Mouse (Mus musculus): ENCODE data around the gene Lrpprc. TPM values are rescaled to one million over a fixed set of nuclear protein-coding genes. Genes with fewer than 3 reads are reported as not detected.

The Lrpprc gene
- polyA plus RNA-seq, 1 experiment from 2014 or later: 42.1 TPM

DNA sequence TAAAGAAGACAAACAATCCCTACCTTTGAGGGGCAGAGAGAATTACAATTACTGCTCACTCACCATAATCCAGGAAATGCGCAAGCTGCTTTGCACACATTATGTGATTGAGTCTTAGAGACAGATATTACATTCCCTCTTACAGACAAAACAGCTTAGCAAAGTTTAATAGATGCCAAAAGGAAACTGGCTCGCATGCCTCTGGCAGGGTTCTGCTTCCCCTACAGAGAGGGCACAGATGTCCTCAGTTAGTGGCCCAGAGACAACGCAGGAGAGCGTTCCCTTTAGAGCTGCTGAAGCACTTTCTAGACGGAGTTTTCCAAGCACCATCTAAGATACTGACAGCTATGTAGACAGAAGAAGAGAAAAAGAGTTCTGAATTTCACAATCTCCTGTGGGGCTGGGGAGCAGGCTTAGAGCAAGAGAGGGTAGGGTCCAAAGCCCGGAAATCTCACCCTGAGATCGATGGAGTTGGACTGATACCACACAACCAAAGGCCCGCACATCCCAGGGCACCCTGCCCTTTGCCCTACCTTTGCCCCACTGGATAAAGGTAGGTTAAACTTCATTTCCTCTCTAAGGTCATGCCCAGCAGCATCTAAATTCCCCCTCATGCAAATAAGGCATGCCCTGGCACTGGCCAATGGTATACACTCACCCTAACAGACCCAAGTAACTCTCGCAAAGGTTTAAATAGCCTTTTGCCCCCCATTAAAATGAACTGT lies 52.4 kb downstream of the Lrpprc start:
- 81% methylated on average over 9 of the region's 9 CpGs for WGBS (ENCODE audit: insufficient replicate concordance)
- DNase-seq: no peak

DNA sequence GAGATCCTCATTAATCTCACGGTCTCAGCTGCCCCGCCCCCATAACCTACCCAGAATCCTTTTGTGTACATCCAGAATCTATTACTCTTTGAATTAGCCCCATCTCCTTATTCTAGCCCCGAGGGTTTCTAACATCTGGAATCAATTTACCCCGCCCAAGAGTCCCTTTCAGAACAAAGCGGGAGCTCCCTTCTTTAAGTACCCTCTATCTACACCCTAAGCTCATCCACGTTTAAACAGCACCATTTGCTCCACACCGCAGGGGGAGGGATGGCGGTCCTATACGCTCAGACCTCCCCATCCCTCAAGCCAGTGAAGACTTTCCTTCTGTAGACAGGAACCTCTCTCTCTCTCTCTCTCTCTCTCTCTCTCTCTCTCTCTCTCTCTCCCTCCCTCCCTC lies 53.9 kb downstream of the Lrpprc start:
- H3K4me2 ChIP-seq: no peak overlapping the region
- WGBS (ENCODE audit: insufficient replicate concordance): 74% methylated on average over 9 of the region's 9 CpGs
- H3K36me3 ChIP-seq: peaks cover 44% of the 10 kb centered on the region
- no peak overlapping the region for H3K4me3 ChIP-seq (replicated peaks)
- DNase-seq (no peak), ATAC-seq (ENCODE audit: low read depth) (no peak)
- H3K27ac ChIP-seq: no peak overlapping the region
- H3K9me3 ChIP-seq (replicated peaks): no peaks in the 10 kb centered on the region
- H3K27me3 ChIP-seq: no peaks in the 10 kb centered on the region
- H3K4me1 ChIP-seq (replicated peaks): peaks cover 16% of the 10 kb centered on the region
- no peak overlapping the region for H3K9ac ChIP-seq

More for the DNA sequence above, 52.4 kb downstream of the Lrpprc start:
- Histone ChIP-seq H3K4me1 (replicated peaks) (peaks cover 14% of the 10 kb centered on the region), H3K4me3 (replicated peaks) (no peak overlapping the region), H3K27ac (peak overlapping the region; percentile 47), H3K4me2 (no peak overlapping the region), H3K9me3 (replicated peaks) (no peaks in the 10 kb centered on the region), H3K36me3 (peaks cover 43% of the 10 kb centered on the region), H3K9ac (no peak overlapping the region), H3K27me3 (no peaks in the 10 kb centered on the region)
- peak; percentile 77 for ATAC-seq (ENCODE audit: low read depth)

DNA sequence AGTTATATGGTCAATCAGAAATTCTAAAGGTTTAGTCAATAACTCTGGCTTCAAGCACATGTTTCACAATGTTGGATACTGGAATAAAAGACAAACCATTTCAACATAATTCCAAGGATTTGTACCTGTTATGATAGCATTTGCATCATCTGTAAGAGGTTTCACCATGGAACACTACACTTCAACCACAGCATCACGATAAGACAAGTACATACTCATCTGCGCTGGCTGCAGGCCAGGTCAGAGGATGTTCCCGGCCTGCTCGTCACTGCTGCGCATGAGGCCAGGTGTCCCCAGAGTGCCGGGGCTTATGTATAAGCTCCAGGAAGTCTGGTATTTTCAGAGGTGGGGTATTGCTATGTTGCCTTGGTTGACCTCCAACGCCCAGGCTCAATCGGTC lies 58.0 kb downstream of the Lrpprc start:
- no peak for ATAC-seq (ENCODE audit: low read depth)
- no peak overlapping the region for H3K27ac ChIP-seq
- no peak overlapping the region for H3K4me2 ChIP-seq
- H3K9ac ChIP-seq: no peak overlapping the region
- no peak for DNase-seq
- H3K27me3 ChIP-seq: no peaks in the 10 kb centered on the region
- no peak overlapping the region for H3K4me3 ChIP-seq (replicated peaks)
- H3K9me3 ChIP-seq (replicated peaks): no peaks in the 10 kb centered on the region
- H3K36me3 ChIP-seq: peaks cover 40% of the 10 kb centered on the region
- peaks cover 46% of the 10 kb centered on the region for H3K4me1 ChIP-seq (replicated peaks)
- WGBS (ENCODE audit: insufficient replicate concordance): 86% methylated on average over 8 of the region's 8 CpGs

DNA sequence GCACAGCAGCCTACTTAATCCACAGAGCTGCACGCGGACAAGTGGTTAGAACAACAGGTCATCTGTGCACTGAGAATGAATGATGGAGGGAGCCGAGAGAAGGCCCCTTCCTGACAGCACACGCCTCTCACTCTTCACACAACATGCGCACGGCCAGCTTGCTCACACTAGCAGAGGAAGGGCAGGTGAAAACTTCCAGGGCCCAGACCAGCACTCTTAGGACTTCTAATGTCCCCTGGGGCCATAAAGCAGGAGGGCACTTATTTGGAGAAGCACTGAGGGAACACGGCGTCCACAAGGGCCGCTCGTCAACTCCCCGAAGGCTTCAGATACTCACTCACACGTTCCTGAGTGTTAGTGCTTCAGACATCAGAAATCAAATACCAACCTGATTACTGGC lies 59.2 kb downstream of the Lrpprc start:
- Histone ChIP-seq H3K9ac (no peak overlapping the region), H3K9me3 (replicated peaks) (no peaks in the 10 kb centered on the region), H3K4me1 (replicated peaks) (peaks cover 49% of the 10 kb centered on the region), H3K4me3 (replicated peaks) (no peak overlapping the region), H3K4me2 (no peak overlapping the region), H3K27me3 (no peaks in the 10 kb centered on the region), H3K36me3 (peaks cover 48% of the 10 kb centered on the region), H3K27ac (peak overlapping the region; percentile 55)
- WGBS (ENCODE audit: insufficient replicate concordance): 91% methylated on average over 12 of the region's 12 CpGs
- DNase-seq (no peak), ATAC-seq (ENCODE audit: low read depth) (no peak)

DNA sequence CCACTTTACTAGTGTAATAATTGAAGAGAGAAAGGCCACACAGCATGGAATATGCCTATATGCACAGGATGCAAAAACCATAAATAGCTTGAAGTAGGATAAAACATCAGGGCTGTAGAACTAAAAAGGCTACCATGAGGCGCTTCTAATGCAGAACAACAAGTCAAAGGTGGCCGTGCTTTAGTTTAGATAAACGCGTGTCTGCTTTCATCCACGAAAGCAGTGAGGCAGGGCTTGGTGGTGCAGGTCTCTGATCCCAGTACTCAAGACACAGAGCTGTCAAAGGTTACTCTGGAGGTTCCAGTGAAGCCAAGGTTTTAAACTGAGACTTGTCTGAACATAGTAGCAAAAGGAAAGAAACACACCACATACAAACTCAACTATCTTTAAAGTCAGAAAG lies 61.4 kb downstream of the Lrpprc start:
- ATAC-seq (ENCODE audit: low read depth) (peak; percentile 58), DNase-seq (peak; percentile 47)
- Histone ChIP-seq H3K27ac (peak overlapping the region; percentile 92), H3K27me3 (no peaks in the 10 kb centered on the region), H3K9me3 (replicated peaks) (no peaks in the 10 kb centered on the region), H3K4me2 (peak overlapping the region; percentile 55), H3K9ac (peak overlapping the region; percentile 57), H3K36me3 (peaks cover 52% of the 10 kb centered on the region), H3K4me3 (replicated peaks) (no peak overlapping the region), H3K4me1 (replicated peaks) (peaks cover 49% of the 10 kb centered on the region)
- 32% methylated on average over 5 of the region's 5 CpGs for WGBS (ENCODE audit: insufficient replicate concordance)

DNA sequence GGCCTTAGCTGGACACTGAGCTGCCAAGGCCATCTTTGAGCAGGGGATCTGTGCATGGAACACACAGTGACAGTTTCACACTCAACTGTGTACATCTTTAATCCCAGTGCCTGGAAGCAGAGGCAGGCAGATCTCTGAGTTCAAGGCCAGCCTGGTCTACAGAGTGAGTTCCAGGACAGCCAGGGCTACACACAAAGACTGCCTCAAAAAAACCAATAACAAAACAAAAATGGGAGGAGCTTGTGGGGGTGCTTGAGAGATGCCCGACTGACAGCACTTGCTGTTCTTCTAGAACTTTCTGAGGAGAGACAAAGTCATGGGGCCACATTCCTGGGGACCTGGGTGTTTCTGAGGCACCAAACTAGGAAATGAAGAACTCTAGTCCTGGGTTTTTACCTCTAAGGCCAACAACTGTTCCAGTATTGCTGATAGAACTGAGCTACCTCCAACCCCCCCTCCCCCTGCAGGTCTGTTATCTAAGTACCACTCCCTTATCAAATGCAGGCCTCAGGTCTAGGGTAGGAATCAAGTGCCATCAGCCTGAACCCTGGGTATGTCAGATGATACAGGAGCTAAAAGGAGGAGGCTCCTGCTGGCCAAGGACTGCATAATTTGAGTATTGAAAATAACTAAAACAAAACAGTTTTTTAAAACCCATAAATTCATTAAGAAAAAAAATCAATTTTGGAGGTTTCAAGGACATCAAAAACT lies 62.2 kb downstream of the Lrpprc start:
- Histone ChIP-seq H3K4me3 (replicated peaks) (0 out of 2 replicates have a peak overlapping the region, but pooled peaks have one; percentile 8), H3K4me1 (replicated peaks) (peaks cover 49% of the 10 kb centered on the region), H3K27me3 (no peaks in the 10 kb centered on the region), H3K9ac (peak overlapping the region; percentile 57), H3K4me2 (peak overlapping the region; percentile 55), H3K9me3 (replicated peaks) (no peaks in the 10 kb centered on the region), H3K36me3 (peaks cover 58% of the 10 kb centered on the region), H3K27ac (peak overlapping the region; percentile 92)
- ATAC-seq (ENCODE audit: low read depth) (peak; percentile 98), DNase-seq (peak; percentile 68)
- 21% methylated on average over 1 of the region's 1 CpGs for WGBS (ENCODE audit: insufficient replicate concordance)

DNA sequence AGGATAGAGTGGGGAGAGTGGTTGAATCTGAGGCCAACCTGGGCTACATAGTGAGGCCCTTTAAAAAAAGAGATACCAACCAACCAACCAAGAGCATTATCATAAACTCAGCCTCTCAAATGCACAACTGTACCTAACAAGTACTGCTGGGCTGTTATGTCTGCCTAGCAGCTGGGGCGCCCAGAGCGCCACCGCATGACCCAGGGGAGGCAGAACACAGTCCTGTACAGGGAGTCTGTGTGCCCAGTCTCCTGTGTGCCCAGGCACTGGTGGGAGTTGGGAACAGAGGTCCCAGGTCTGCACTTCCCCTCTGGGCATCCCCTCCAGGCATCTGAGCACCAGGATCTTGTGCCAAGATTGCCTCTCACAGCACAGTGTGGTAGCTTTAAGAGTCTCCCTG lies 65.4 kb downstream of the Lrpprc start:
- DNase-seq: no peak
- no peak for ATAC-seq (ENCODE audit: low read depth)
- peaks cover 61% of the 10 kb centered on the region for H3K36me3 ChIP-seq

DNA sequence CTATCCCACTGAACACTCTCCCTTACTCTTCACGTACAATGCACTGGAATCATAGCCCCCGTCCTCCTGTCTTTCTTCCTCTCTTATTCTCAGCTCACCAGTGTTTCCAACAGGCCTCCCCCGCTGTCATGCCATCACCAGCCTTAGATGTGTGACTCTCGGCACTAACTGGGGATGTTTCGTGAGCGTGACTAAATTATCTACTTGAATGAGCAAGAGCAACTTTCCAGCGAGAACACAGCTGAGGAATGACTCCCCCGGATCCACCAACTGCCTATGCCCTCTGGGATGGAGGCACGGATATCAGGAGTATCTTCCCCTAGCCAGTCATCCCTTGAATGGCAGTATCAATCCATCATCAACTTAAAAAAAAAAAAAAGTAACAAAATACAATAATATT lies 66.6 kb downstream of the Lrpprc start:
- Histone ChIP-seq H3K36me3 (peaks cover 61% of the 10 kb centered on the region), H3K27ac (no peak overlapping the region), H3K4me3 (replicated peaks) (no peak overlapping the region), H3K9me3 (replicated peaks) (no peaks in the 10 kb centered on the region), H3K27me3 (no peaks in the 10 kb centered on the region), H3K4me2 (no peak overlapping the region), H3K9ac (no peak overlapping the region), H3K4me1 (replicated peaks) (peaks cover 23% of the 10 kb centered on the region)
- ATAC-seq (ENCODE audit: low read depth) (no peak), DNase-seq (no peak)
- 80% methylated on average over 9 of the region's 9 CpGs for WGBS (ENCODE audit: insufficient replicate concordance)

More for the DNA sequence above, 65.4 kb downstream of the Lrpprc start:
- Histone ChIP-seq H3K27ac (peak overlapping the region; percentile 43; the same call in 1 of the 2 replicates), H3K27me3 (no peaks in the 10 kb centered on the region), H3K4me3 (replicated peaks) (no peak overlapping the region), H3K9ac (0 out of 2 replicates have a peak overlapping the region, but pooled peaks have one; percentile 17), H3K4me1 (replicated peaks) (peaks cover 34% of the 10 kb centered on the region), H3K9me3 (replicated peaks) (no peaks in the 10 kb centered on the region), H3K4me2 (no peak overlapping the region)
- WGBS (ENCODE audit: insufficient replicate concordance): 87% methylated on average over 3 of the region's 3 CpGs

DNA sequence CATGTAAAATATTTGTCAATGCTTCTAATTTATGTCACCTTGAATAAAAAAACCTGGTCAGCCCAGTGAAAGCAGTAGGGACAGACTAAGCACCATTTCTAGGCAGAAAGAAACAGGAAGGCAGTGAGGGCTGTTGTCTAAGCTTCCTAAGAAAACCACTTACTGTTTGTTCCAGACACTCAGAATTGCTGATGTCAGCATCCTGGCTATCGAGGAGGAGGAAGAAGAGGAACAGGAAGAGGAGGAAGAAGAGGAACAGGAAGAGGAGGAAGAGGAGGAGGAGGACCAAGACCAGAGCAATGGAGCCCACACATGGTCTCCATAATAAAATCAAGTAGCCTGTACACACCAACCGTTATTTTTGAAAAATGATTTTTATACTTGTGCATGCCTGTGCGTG lies 71.5 kb downstream of the Lrpprc start:
- no peak overlapping the region for H3K4me3 ChIP-seq (replicated peaks)
- H3K36me3 ChIP-seq: peaks cover 50% of the 10 kb centered on the region
- H3K4me1 ChIP-seq (replicated peaks): no peaks in the 10 kb centered on the region; the same call in 1 of the 2 replicates
- WGBS (ENCODE audit: insufficient replicate concordance): 63% methylated on average over 3 of the region's 3 CpGs
- ATAC-seq (ENCODE audit: low read depth): no peak
- H3K27ac ChIP-seq: no peak overlapping the region
- no peak overlapping the region for H3K4me2 ChIP-seq
- H3K9me3 ChIP-seq (replicated peaks): no peaks in the 10 kb centered on the region
- no peak overlapping the region for H3K9ac ChIP-seq
- DNase-seq: no peak
- H3K27me3 ChIP-seq: no peaks in the 10 kb centered on the region

DNA sequence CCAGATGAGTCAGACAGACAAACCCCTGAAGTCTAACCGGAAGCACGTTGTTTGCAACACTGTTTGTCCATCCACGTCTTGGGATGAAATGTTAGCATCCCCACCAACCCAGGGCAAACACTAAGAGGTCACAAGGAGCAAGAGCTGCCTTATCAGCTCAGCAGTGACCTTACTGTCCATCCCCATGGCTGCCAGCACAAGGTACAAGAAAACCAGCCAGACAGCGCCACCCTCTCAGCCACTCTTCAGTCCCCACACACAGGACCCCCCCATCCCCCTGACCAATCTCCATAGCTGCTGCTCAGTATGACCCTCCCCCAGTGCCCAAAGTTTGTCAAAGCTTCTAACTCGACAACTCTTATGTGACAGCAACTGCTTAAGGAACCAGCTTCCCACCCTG lies 73.2 kb downstream of the Lrpprc start:
- no peaks in the 10 kb centered on the region for H3K9me3 ChIP-seq (replicated peaks)
- DNase-seq (no peak), ATAC-seq (ENCODE audit: low read depth) (no peak)
- H3K4me1 ChIP-seq (replicated peaks): no peaks in the 10 kb centered on the region; the same call in 1 of the 2 replicates
- peaks cover 54% of the 10 kb centered on the region for H3K36me3 ChIP-seq
- 85% methylated on average over 5 of the region's 5 CpGs for WGBS (ENCODE audit: insufficient replicate concordance)
- H3K4me2 ChIP-seq: no peak overlapping the region
- H3K9ac ChIP-seq: no peak overlapping the region
- no peaks in the 10 kb centered on the region for H3K27me3 ChIP-seq
- H3K4me3 ChIP-seq (replicated peaks): no peak overlapping the region
- H3K27ac ChIP-seq: no peak overlapping the region

DNA sequence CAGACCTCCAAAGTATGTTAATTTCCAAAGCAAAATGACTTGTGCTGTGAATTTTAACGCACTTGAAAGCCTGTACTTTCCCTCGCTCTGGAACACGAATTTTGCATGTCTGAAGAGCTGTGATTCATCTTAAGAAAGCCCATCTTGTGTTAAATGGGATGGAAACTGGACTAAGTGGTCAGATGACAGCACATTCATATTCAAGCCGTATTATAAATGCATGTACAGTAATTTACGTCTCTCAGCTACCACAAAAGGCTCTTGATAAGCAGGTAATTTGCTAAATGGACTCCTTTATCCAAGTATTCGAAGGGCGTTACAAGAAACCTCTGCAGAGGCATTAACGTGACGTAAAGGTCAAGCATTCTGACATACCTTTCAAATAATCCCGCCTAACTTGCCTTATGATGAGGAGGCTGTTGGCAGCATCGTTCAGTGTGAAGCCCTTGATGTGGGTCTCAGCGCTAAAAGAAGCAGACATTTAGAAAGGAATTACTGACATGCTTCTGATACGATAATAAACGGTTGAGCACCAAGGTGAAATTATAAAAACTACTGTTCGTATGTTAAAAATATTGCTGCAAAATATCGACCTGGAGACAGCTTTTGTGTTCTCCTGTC lies 74.2 kb downstream of the Lrpprc start:
- peaks cover 53% of the 10 kb centered on the region for H3K36me3 ChIP-seq
- H3K4me2 ChIP-seq: no peak overlapping the region
- ATAC-seq (ENCODE audit: low read depth) (no peak), DNase-seq (no peak)
- 84% methylated on average over 16 of the region's 16 CpGs for WGBS (ENCODE audit: insufficient replicate concordance)
- no peaks in the 10 kb centered on the region for H3K27me3 ChIP-seq
- no peak overlapping the region for H3K4me3 ChIP-seq (replicated peaks)
- no peak overlapping the region for H3K27ac ChIP-seq
- H3K9me3 ChIP-seq (replicated peaks): no peaks in the 10 kb centered on the region
- no peaks in the 10 kb centered on the region; the same call in 1 of the 2 replicates for H3K4me1 ChIP-seq (replicated peaks)
- H3K9ac ChIP-seq: no peak overlapping the region
